Mouse (Mus musculus): ENCODE results near the gene Mei1.

- TF ChIP-seq POLR2A (IDR thresholded peaks at IDR 0.05; ENCODE audit: insufficient read length, low read depth) = no peak
- no peak for TF ChIP-seq SRF (IDR thresholded peaks at IDR 0.05; ENCODE audit: control insufficient read depth, insufficient read length, low read depth)
- no peak for TF ChIP-seq E2F4 (IDR thresholded peaks at IDR 0.05; ENCODE audit: insufficient read depth)
- TF ChIP-seq CEBPB (IDR thresholded peaks at IDR 0.05; ENCODE audit: insufficient read depth, poor library complexity, severe bottlenecking) = no peak
- no peak for TF ChIP-seq MAX (IDR thresholded peaks at IDR 0.05; ENCODE audit: low read depth)
- TF ChIP-seq REST (IDR thresholded peaks at IDR 0.05; ENCODE audit: insufficient read depth, insufficient read length) = no peak
- no peak for TF ChIP-seq TCF12 (IDR thresholded peaks at IDR 0.05; ENCODE audit: insufficient read depth, poor library complexity, severe bottlenecking)
Measured at GRCm38 (mm10) chr15:82091061-82091460, 21.3 kb downstream of the Mei1 start.

Measured in myocyte (in vitro differentiated cells).